Mouse (Mus musculus) adrenal gland, adult 18-20 months (tissue): ENCODE results near the gene Gpr18. TPM values are rescaled to one million over a fixed set of nuclear protein-coding genes. Genes with fewer than 3 reads are reported as not detected.

ENCODE experiments used
- DNase-seq, 2 experiments: peaks; one replicate each; pipeline ENCODE4 v3.0.0; 2021 to 2022; ENCODE audit warnings: low spot score in 2 of 2
- total RNA-seq, 2 experiments: library from RNA; stranded (reverse); gene quantifications; 1 replicate in 1 of 2; 2 replicates in 1 of 2; pipeline ENCODE4 v1.2.3; 2021

Gpr18 gene
- total RNA-seq, 2 experiments from 2014 or later, result 0.20 to 0.45 TPM

DNA sequence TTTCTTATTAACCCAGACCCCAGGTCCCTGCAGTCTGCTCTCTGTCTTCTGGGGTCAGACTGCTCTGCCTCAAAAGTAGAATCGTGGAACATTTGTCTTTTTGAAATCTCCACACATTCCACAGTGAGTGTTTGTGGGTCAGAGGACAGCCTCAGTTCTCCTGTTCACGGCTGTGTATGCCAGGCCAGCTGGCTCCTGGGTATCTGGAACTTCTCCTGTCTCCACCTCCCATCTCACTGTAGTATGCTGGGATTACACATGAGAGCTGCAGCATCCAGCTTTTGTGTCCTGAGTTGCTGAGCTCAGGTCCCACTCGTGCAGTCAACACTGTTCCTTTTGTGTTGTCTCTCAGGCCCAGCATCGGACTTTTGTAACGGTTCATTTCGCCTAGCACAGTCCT lies 9.3 kb upstream of the Gpr18 start:
- DNase-seq, result peak in 1 of 2 experiments; percentile 7

DNA sequence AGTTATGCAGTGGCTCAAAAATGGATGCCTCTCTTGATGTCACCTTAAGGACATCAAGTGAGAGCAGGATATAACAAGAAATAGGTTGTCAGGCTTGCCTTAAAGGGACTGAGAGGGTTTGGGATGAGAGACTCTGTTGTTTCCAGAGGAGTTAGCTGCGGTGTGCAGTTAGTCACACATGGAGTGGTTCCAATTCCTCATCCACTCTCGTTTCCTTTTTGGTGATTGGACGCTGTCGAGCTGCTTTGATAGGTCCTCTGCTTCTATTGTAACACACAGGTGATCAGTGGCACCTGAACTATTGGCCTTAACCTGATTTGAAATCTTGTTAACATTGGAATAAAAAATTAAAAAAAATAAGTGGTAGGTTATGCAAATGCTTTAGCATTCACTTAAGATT lies 7.2 kb upstream of the Gpr18 start:
- peak in 1 of 2 experiments; percentile 2 for DNase-seq

DNA sequence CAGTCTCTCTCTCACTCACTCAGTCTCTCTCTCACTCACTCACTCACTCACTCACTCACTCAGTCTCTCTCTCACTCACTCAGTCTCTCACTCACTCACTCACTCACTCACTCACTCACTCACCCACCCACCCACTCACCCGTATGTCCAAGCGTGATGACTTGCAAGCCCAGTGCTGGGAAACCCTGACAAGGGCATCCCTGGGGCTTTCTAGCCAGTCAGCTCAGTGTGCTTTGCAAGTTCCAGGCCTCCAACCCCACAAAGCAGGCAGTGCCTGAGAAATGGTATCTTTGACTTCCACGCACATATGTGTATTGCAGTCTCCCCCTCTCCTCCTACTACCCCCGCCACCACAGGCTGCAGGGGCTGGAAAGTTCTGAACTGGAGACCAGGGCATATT lies 6.4 kb upstream of the Gpr18 start:
- peak in 1 of 2 experiments; percentile 14 for DNase-seq

DNA sequence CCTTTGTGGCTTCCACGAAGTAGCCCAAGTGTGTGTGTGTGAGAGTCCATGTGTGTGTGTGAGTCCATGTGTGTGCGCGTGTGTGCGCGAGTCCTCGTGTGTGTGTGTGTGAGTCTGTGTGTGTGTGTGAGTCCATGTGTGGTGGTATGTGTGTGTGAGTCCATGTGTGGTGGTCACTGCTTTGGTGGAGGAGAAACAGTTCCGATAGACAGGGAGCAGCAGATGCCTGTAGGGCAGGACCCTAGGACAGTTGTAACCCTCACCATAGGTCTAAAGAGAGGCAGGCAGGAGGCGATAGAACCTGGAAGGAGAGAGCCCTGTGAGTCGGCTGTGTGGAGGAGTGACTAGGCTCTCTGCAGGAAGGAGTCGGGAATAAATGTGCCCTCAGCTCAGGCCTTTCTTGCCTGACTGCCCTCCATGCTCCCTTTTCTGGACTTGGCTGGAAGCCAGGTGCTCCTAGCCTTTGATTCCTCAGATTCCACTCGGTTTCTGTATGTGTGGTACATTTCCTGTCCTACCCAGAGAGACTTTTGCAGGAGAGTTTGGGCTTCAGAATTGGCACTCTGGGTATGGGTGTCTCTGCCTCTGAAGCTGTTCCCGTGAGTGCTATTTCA lies 5.0 kb upstream of the Gpr18 start:
- DNase-seq, result no peak

DNA sequence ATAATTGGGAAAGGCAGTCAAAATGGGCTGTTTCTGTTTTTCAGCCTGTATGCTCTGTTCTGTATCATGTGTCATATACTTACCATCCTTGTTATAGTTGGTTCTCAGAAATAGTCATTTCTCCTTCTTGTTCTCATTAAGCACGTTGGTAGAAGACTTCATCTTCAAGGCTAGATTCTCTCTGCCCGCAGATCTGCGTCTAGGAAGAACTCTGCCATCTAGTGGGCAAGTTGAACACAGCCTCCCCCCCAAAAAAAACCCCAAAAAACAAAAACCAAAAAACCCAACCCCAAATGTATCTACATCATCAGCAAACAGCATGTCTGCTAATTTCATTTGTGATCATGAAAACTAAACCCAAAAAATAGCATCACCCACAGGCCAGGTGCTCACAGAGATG lies 4.2 kb upstream of the Gpr18 start:
- DNase-seq, result peak in 1 of 2 experiments; percentile 11

DNA sequence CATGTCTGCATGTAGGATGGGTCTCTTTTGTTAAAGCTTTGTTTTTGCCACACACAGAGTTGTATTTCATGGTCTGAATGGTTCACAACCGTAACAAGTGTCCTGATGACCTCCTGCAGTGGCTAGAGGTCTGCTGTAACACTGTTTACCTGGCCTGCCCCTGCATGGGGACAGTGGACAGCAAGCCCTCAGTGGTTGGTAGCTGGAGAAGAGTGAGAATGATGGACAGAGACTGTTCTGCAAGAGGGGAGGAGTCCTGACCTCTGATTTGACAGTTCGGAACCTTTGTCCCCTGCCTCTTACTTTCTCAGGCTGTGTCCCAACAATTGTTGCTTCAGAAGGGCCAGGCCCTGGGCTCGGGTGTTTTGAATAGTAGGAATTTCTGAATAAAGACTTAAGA lies 2.7 kb upstream of the Gpr18 start:
- DNase-seq, result peak in 1 of 2 experiments; percentile 4

DNA sequence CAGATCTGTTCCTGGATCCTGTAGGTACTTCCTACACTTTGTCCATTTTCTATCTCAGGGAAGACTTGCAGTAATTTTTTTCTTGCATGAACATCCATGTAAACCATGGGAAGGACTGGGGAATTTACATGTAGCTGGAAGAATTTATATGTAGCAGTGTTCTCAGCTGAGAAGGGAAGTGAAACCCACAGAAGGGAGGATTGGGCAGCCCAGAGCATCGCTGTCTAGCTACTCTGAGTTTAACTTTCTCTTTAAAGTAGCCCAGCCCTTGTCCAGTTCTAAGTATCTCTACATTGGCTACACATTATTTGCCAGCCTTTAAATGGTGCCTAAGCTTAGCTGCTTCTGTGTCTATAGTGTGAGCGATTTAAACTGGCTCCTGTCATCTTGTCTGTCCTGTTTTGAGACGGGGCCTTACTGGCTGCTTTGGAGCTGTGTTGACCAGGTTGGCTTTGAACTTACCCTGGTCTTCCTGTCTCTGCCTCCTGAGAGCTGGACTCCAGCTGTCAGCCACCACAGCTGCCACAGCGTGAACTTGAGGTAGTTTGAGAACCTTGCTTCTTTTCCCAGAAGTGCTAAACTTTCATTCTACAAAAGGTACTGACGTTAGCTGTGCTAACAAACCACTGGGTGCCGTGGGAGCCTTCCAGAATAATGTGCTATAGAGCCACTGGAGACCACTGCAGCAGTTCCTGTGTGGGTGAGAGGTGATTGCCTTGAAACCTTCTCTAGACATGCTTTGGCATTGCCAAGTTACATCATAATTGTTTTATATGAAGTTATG lies 922 bp upstream of the Gpr18 start:
- DNase-seq, result no peak

DNA sequence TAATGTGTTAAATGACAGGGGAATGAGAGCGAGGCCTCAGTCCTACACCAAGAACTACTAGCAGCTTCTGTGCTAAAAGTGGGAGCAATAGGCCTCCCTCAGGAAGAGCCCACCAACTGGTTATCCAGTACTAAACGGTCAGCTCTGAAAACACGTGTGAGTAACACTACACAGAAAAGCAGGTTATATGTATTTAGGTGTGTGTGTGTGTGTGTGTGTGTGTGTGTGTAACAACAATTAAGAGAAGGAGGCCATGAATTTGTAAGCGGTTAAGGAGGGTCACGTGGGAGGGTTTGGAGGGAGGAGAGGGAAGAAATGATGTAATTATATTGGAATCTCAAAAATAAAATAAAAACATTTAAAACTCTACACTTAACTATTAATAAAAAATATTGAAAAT lies 438 bp downstream of the Gpr18 start:
- no peak for DNase-seq

DNA sequence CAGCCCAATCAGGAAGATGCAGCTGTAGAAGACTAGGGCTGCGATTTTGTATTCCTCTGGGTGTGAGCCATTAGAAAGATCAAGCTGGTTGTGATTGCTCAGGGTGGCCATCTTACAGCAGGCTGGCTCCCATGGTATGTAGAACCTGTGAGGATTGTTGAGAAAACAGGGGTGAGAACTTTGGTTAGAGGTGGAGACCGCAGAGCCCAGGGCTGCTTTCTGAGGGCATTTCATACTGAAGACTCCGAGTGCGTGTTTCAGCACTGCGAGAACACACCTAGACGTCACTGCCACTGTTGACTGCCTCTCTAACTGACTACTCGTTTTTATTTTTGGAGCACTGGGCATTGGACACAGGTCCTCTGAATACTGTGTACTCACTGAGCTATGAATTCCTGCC lies 3.1 kb downstream of the Gpr18 start:
- no peak for DNase-seq

DNA sequence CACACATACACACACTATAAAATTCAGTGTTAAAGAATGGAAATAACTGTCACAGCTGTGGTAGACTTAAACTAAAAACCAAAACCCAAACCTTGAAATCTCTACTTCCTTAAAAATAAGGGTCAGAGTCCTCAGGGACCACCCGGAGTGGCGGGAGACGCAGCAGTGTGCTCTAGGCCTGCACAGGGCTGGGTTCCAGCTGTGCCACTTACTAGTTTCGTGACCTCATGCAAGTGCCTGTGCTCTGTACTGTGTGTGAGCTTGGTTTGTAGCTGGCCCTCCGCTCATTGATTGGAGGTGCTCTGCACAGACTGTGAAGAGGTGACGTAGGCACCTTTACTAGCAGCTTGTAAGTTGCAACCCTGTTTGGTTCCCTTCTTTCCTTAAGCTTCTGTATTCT lies 5.7 kb downstream of the Gpr18 start:
- no peak for DNase-seq

DNA sequence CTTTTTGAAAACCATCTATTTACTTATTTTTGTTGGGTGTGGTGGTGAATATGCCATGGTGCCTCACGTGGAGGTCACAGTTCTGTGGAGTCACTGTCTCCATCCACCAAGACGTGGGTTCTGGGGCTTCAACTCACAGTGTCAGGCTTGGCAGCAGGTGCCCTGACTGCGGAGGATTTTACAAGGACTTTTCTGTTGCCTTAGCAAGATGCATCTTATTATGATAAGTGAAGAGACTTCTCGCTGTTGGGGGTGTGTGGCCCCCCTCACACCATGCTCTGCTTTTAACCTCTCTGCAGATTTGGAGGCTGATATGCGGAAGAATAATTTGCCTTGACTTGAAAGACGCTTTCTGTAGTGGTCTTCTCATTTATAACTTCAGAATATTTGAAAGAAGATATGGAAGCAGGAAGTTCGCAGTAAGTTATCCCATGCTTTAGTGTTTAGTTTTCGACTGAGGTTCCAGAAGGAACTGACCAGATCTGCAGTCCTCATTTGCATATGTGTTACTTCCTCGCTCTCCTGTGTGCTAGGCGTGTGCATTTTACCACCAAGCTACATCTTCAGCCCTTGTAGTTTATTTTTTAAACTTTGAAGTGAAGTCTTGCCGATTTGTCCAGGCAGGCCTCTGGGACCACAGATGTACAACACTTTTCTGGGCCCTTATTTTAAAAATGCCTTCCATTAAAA lies 8.4 kb downstream of the Gpr18 start:
- DNase-seq, result no peak

DNA sequence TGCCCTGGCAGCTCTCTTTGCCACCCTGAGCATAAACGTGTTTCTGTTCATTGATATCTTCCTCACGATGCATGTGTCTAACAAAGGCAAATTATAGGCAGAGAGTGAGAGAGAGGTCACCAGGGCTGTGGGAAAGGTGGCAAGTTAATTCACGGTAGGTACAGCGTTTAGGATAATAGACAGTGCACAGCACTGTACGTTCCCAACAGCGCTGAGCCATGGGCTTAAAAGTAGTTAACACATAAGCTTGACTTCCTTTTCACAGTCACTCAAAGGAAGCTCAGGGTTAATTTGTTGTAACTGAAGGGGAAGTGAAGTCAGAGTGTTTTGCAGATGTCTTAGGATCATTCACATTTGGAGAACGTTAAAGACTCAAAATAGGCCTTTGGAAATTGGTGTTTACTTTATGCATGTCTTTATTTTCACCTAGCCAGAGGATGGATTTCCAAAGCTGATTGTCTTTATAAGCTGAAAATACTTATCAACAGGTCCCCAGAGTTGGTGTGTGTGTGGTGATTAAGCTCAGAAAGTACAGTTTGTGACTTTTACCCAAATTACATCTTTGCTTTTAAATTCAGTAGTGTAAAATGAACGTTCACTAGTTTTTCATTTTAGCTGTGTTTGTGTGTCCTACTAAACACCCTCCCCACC lies 9.1 kb downstream of the Gpr18 start:
- no peak for DNase-seq

DNA sequence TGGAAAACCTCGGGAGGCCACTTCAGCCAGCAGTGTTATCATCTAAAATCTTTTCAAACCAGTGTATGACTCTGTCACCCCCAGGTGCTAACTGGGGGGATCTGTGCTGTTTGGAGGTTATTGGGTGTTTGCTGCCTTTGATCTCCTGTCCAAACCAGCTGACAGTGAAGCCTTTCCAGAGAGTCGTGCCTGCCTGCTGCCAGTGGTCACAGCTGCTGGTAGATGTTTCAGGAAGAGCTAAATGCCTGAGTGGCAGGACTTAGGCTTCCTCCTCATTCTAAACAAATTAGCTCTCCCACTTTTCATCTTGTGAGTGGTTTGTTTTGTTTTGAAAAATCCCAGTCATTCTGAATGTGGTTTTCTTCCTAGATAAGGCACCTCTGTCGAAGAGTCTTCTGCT lies 10.8 kb downstream of the Gpr18 start:
- no peak for DNase-seq

DNA sequence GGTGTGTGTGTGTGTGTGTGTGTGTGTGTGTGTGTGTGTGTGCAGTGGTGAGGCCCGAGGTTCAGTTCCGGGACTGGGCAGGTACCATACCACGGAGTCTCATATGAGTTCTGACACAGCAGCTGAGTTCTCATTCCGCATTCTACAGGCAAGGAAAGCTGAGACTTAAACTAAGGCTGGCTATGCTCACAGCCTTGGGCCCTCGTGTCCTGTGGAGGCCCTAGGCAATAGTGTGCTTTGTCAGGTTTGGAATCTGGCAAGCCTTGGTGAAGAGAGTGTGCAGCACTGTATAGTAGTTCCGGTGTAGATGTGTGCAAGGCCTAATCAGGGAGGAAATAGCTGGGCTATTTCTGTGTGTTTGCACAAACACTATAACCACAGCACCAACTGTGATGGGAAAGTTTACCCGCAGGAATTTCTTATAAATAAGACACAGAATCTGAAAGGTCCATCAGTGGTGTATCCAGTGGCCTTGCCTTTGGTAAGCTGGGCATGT lies 12.2 kb downstream of the Gpr18 start:
- no peak for DNase-seq

DNA sequence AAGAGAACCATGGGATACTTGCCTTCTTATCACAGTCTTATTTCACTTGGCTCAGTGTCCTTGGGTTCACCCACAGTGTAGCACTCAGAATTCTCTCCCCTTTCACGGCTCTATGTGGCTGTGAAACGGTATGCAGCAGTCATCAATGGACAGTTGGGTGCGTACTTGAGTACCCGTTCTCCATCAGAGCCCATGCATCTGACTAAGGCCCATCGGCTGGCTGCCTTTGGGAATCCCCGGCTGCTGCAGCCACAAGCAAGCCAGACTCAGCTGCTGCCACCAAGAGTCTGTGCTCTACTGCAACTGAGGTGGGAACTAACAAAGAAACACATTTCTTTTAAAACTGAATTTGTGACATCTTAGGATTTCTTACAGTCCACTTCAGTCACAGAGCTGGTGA lies 14.1 kb downstream of the Gpr18 start:
- no peak for DNase-seq

DNA sequence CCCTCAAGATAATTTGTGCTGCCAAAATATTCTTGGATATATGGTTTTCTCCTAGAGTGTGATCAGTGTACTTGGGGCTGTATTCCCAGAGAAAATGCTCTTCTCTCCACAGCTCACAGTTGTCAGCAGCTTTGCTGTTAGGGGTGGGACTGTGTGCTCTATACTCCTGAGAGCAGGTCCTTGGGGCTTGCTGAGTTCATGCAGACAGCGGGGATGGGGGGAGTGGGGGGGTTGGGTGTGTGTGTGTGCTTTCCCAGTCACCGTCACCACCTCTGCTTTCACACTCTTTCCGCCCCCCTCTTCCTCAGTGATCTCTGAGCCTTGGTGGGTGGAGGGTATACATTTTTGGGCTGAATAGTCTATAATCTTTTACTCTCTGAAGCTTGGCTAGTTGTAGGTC lies 16.5 kb downstream of the Gpr18 start:
- no peak for DNase-seq

DNA sequence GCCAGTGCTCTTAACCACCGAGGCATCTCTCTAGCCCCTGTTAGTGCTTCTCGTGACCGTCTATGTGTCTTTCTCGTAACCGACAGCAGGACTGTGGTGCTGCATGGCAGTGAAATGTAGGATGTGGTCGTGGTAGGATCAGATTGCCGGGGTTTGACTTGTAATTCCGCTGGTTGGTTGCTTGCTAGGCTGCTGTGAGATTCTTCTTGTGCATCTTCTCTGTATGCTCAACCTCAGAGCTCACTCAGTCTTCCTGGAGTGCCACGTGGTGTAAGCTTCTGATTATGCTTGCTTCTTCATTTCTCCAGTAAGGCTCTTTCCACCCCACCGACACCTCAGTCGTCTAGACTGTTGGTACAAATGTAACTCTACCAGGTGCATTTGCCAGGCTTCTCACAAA lies 17.1 kb downstream of the Gpr18 start:
- no peak for DNase-seq

DNA sequence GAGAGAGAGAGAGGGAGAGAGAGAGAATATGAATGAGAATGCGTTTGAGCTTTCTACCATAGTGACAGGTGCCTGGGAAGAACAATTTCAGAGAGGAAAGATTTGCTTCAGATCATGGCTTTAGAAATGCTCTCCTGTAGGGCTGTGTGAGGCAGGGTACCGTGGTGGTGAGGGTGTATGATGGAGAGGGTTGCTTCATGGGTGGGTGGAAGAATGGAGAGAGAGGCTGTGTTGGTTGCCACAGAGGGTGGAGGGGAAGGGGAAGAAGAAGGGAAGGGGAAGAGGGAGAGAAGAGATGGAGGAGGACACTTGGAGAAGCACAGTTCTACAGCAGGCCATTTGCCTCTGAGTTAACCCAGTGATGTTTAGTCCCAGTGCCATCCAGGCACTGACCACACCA lies 17.8 kb downstream of the Gpr18 start:
- DNase-seq, result no peak

DNA sequence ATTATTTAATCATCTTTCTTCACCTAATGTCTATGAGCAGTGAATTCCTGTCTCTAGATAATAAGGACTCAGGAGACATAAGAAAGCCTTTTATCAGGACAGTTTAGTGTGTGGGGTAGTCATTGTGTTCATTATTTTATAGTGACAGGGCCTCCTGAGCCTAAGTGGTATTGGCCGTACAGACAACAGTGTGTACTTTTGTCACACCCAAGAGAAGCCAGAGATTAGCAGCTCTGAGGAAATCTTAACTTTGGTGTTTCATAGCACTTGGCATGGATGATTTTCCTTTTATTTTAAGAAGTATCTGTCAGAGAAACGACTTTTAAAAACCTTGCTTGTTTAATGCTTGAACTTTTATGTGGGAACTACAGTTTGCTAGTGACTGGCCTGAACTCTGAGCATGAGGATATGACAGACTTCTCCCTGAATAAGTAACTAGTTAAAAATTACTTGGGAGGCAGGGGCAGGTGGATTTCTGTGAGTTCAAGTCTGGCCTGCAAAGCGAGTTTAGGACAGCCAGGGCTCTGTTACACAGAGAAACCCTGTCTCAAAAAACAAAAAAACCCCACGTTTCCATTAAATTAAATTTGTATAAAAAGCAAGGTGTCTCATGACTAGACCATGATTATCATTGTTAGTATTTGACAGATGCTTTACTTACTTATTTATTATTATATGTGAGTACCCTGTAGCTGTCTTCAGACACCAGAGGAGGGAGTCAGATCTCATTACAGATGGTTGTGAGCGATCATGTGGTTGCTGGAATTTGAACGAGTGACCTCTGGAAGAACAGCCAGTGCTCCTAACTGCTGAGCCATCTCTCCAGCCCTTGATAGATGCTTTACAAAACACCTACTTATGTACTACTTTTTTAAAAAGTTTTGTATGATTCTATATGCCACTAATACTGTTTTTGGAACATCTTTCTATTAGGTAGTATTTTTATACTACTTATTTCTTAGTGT lies 19.2 kb downstream of the Gpr18 start:
- DNase-seq, result no peak

DNA sequence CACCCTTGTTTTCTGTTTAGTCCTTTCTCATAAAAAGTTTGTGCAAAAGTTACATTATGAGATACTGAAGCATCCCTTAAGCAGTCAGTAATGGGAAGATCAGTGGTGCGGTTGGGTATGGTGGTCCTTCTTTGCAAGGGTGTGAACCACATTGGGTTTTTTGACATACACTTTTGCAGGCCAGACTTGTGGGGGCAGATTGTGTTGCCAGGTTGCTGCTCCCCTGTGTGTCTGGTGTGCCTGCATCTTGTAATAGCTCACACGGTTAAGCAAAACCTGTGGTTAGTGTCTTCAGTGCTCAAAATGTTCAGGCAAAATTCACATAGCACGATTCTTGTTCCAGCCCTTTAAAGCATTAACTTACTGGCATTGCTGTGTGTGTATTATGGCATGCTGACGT lies 20.3 kb downstream of the Gpr18 start:
- no peak for DNase-seq
